Mouse (Mus musculus) gastrocnemius, adult 18-20 months (tissue): ENCODE results near the gene Sept8. TPM values are rescaled to one million over a fixed set of nuclear protein-coding genes. Genes with fewer than 3 reads are reported as not detected.
A peak's percentile ranks its signal among the peaks of the same experiment; 100 is the strongest.

ENCODE experiments used
- DNase-seq: peaks from one replicate; pipeline ENCODE4 v3.0.0; 2021; ENCODE audit warnings: low spot score
- total RNA-seq, 2 experiments: library from RNA; stranded (reverse); gene quantifications; 2 replicates each; pipeline ENCODE4 v1.2.3; 2021

Gene Sept8
- total RNA-seq, 2 experiments from 2014 or later, result 8.4 to 10.3 TPM

DNA sequence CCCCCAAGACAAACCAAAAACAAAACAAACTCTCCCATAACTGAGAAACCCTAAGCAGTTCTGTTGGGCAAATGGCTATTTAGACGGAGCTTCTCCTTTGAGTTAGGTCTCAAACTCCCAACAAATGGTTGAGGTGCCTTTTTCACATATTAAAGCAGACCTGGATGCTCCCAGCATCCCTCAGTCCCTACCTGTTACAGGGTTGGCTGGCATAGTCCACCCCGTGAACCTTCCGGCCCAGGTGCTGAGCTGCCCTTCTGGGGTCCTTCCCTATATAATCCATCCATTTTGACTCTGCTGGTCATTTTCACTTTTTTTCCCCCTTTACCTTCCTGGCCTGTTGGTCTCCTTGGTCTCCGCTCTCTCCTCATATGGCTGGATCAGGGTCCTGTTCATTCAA is 47.6 kb downstream of the Sept8 start:
- DNase-seq, result no peak

DNA sequence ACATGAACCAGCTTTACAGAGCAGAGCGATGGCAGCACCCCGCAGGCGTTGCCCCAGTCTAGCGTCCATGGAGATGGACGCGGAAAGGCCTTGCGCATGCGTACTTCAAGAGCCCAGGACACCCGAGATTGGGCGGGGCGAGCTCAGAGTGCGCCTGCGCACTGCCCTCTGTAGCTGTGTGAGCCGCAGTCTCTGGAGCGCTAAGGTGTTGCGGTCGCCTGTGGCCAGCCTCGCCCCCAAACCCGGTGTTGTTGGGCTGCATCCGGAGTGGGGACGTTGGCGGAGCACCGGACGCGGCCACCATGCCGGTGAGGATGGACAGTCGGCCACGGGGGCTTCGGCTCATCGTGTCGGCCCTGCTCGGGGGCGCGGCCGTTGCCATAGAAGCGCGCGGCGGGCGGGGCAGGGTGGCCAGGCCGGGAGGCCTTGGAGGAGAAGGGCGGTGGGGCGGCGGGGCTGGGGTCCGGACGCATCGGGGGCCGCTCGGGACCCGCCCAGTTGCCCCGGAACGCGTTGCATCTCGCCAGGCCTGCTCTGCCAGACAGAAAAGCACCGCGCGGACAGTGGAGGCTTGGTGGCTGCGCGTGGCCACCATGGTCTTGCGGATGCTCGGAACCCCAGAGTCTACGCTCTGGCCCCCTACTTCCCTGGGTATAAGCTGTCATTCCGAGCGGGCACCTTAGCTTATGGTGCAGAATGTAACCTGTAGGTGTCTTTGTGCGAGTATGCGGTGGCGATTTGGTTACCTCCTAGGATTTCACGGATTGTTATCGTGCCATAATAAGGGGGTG is 48.4 kb downstream of the Sept8 start, which contains the start of gene Kif3a:
TSS of gene Kif3a (plus strand) at position 156 of the 791 bp plus-strand sequence.
- peak; percentile 94 for DNase-seq

DNA sequence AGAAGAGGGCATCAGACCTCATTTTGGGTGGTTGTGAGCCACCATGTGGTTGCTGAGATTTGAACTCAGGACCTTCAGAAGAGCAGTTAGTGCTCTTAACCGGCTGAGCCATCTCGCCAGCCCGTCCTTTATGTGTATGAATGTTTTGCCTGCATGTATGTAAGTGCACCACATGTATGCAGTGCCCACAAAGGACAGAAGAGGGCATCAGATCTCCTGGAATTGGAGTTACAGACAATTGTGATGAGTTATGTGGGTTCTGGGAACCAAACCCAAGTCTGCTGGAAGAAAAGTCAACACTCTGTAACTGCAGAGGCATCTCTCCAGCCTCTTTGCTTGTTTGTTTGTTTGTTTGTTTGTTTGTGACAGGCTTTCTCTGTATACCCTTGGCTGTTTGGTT is 61.5 kb downstream of the Sept8 start:
- DNase-seq, result no peak

DNA sequence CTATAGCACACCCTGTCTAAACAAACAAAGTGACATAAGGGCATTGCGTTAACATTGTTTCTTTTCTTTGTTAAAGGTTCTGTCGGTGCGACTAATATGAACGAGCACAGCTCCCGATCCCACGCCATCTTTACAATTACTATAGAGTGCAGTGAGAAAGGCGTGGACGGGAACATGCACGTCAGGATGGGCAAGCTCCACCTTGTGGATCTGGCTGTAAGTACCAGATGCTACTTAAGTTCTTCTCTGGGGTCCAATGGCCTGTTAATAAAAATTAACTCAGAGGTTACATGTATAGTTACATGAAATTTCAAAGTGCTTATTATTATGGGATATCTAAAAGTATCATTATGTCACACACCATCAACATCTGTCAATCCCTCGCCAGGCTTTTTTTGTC is 64.1 kb downstream of the Sept8 start:
- DNase-seq, result no peak

GRCm38 (mm10) chr11:53584849-53585248 is 65.8 kb downstream of the Sept8 start:
- no peak for DNase-seq

DNA sequence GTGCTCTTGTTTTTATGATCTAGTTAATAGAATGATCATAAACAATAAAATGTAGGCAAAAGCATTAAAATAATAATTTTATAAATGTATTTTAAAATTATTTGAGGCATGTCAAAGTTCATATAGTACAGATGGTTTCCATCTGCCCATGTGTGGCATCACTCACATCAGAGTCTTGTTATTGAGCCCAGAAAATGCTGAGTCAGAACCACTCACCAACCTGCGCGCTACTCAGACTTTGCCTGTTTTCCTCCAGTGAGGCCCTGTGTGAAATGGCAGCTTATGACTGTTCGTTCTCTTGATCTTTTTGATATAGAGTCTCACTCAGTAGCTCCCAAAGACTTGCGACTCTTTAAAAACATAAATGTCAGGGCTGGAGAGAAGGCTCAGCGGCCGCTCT is 66.5 kb downstream of the Sept8 start:
- no peak for DNase-seq

GRCm38 (mm10) chr11:53588279-53588678 is 69.2 kb downstream of the Sept8 start:
- DNase-seq, result no peak

DNA sequence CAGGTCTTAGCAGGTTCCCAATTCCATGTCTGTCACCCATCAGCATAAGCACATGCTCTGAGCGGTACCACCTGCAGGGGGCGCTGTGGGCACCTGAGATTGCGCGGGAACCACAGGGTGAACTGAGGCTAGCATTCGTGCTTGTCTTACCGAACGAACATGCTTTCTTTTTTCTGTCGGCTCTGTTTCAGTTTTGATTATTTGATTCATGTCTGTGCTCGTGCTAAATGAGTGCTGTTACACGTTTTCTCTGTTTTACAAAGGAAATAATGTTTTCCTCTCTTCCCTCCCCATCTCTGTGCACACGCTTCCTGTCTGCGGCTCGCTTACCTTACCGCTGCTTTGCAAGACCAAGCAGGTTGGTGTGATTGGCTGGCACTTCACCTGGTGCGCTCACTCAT is 71.3 kb downstream of the Sept8 start:
- DNase-seq, result peak; percentile 6

- no peak for DNase-seq
These were observed 72.1 kb downstream of the Sept8 start for GRCm38 (mm10) chr11:53591116-53591515.

Other genes with a start within 250 kb of the Sept8 start
- gene Hspa4, start 218.8 kb upstream of the Sept8 start, total RNA-seq, result 10 to 100 TPM; 74.3 to 95.8 TPM
- gene Zcchc10, start 194.6 kb upstream of the Sept8 start, total RNA-seq, result 1 to 10 TPM; 7.4 to 7.8 TPM
- 10 to 100 TPM; 90.1 to 93.8 TPM for gene Aff4, start 168.4 kb upstream of the Sept8 start, total RNA-seq
- gene Leap2, start 96.1 kb upstream of the Sept8 start, total RNA-seq, result not detected
- 1,000 to 10,000 TPM; 1,298 to 1,311 TPM for gene Uqcrq, start 88.4 kb upstream of the Sept8 start, total RNA-seq
- under 1 TPM; 0.11 to 0.17 TPM for gene Gdf9, start 88.2 kb upstream of the Sept8 start, total RNA-seq
- gene Gm10447, start 62.1 kb upstream of the Sept8 start, total RNA-seq, result not detected
- gene Shroom1, start 62.1 kb upstream of the Sept8 start, total RNA-seq, result under 1 TPM; 0.71 to 0.73 TPM
- gene Gm9837, start 48.8 kb upstream of the Sept8 start, total RNA-seq, result not detected
- gene Gm9945, start 39.1 kb upstream of the Sept8 start, total RNA-seq, result not detected
- under 1 TPM; 0.07 TPM for gene Sowaha, start 39.0 kb upstream of the Sept8 start, total RNA-seq
- gene Kif3a, start 48.1 kb downstream of the Sept8 start, total RNA-seq, result 1 to 10 TPM; 4.5 to 5.0 TPM
- gene Il4, start 99.4 kb downstream of the Sept8 start, total RNA-seq, result not detected
- not detected for gene Il13, start 115.4 kb downstream of the Sept8 start, total RNA-seq
- gene Rad50, start 188.1 kb downstream of the Sept8 start, total RNA-seq, result 1 to 10 TPM; 4.3 to 5.4 TPM
- not detected for gene Il5, start 201.5 kb downstream of the Sept8 start, total RNA-seq